Mouse (Mus musculus) kidney, adult 8-10 months (tissue): Measurements from ENCODE around the gene Abhd17c.

ENCODE experiments used
- DNase-seq, 2 experiments: peaks; one replicate each; pipeline ENCODE4 v3.0.0; 2022

The Abhd17c gene

DNA sequence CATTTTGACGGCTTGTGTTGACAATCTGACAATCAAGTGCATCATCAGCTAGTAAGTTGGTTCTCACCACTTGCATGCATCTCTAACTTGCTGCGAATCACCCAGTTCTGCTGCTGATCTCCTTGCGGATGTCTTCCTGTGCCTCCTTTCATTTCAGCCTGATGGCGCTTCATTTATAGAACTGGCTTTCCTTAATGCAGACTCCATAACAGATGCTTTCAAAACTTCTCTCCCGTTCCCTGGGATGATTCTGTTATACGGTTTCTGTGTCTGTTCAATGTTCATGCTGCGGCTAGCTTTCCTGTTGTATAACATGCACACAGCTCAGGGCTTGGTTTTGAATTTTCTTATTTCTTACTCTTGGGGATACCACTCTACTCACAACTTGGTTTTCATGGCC lies 91.9 kb downstream of the Abhd17c start:
- no peak for DNase-seq
